Mouse (Mus musculus) brain, embryonic 18.5 days (tissue): Measurements from ENCODE around the gene Six5.

ENCODE experiments used
- DNase-seq: peaks from one replicate; pipeline ENCODE4 v3.0.0-alpha.2; 2012; ENCODE audit warnings: low read depth, low spot score

Six5 gene

DNA sequence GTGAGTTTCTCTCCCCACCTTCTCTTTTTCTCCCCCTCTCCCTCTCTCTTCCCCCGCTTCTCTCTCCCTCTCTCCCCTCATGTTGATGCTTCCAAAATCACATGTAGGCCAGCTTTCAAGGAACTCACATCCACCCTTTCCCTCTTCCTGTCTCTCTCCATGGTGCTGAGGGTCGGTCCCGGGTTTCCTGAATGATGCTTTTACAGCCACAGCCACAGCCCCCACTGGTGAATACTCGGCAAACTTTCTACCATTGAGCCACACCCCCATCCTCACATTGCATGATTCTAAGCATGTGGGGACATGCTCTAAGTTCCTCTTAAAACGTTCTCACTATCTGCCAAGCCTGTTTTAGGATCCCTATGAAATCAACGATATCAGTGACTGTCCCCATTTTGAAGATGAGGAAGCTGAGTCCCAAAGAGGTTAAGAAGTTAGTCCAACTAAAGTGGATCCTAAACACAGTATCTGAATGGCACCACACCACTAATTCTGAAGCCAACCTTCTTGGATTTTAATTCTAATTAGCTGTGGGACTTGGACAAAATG, 53.2 kb downstream of the Six5 start:
- no peak for DNase-seq
